Mouse (Mus musculus): ENCODE results near the gene Milr1.

GRCm38 (mm10) chr11:106707085-106707484 lies 43.9 kb upstream of the Milr1 start:
- TF ChIP-seq CTCF (IDR thresholded peaks at IDR 0.05) (no peak), POLR2A (IDR thresholded peaks at IDR 0.05; ENCODE audit: insufficient read depth, low read depth, low read length) (no peak)

Measured in heart, adult 2 months (tissue).